Mouse (Mus musculus) hindbrain, embryonic 15.5 days (tissue): ENCODE measurements around the gene Cxcl3. TPM values are rescaled to one million over a fixed set of nuclear protein-coding genes. Genes with fewer than 3 reads are reported as not detected.
"Not testable (repeated sequence)": the region's sequence is repeated elsewhere in the genome, so short reads cannot be mapped to it uniquely, and the experiment has no call there.

Experiments used
- ATAC-seq: fragments of 200-750 bp; cut with Nextera tagmentation; 2 replicates; pipeline ENCODE4 v1.8.0; 2017; ENCODE audit warnings: low read depth, moderate number of reproducible peaks, moderate TSS enrichment; ENCODE audit not compliant: low FRiP score
- H3K27ac ChIP-seq: fragments of 300-500 bp; sonication (generic); replicated peaks from 2 replicates; pipeline ENCODE4 v1.5.1; 2015; ENCODE audit warnings: mild to moderate bottlenecking, inconsistent platforms
- H3K27me3 ChIP-seq: fragments of 300-500 bp; sonication (generic); 2 replicates; pipeline ENCODE4 v1.6.1; 2015; ENCODE audit warnings: control low read depth, inconsistent platforms
- H3K36me3 ChIP-seq: fragments of 300-500 bp; sonication (generic); 2 replicates; pipeline ENCODE4 v1.6.1; 2015; ENCODE audit warnings: control low read depth, inconsistent platforms
- H3K4me1 ChIP-seq: fragments of 300-500 bp; sonication (generic); replicated peaks from 2 replicates; pipeline ENCODE4 v1.6.1; 2015; ENCODE audit warnings: control low read depth, inconsistent platforms
- H3K4me2 ChIP-seq: fragments of 300-500 bp; sonication (generic); 2 replicates; pipeline ENCODE4 v1.6.1; 2015; ENCODE audit warnings: moderate library complexity, mild to moderate bottlenecking, inconsistent platforms
- H3K4me3 ChIP-seq: fragments of 300-500 bp; sonication (generic); 2 replicates; pipeline ENCODE4 v1.5.1; 2015; ENCODE audit warnings: mild to moderate bottlenecking, inconsistent platforms
- H3K9ac ChIP-seq: fragments of 300-500 bp; sonication (generic); 2 replicates; pipeline ENCODE4 v1.6.1; 2015; ENCODE audit warnings: inconsistent platforms
- H3K9me3 ChIP-seq: fragments of 300-500 bp; sonication (generic); 2 replicates; pipeline ENCODE4 v1.6.1; 2016; ENCODE audit warnings: control low read depth, inconsistent platforms
- WGBS: fragments of 180-500 bp; shearing (Covaris S2); methylation state at CpG from one replicate; pipeline ENCODE4 v1.1.7; 2015; 5-methylcytosine and 5-hydroxymethylcytosine counted together
- polyA plus RNA-seq: library from polyadenylated mRNA; unstranded; fragments of >200 nt; fragmentation: Nextera tagmentation; extraction: Ambion mirVana; gene quantifications from 2 replicates; pipeline ENCODE4 v1.2.1, GENCODE M21; 2015

The Cxcl3 gene
- polyA plus RNA-seq, 1 experiment from 2014 or later, result 0.19 TPM

DNA sequence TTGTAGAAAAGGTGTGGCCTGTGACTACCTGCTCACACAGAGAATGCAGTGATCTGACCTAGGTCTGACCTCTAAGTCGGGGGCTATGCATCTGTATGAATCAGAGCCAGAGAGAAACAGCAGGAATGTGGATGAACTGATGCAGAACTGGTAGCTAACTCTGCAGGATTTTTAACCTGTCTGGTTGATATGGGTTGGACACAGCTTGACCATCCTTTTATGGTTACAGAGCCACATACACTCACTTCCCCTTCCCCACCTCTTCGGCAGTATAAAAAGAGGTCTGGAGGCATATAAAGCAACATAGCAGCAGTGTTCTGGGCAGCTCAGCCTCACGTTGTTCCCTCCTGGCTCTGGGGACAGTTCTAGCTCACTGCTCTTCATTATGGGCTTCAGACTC is 17.7 kb upstream of the Cxcl3 start, which contains the start of gene Ppbp:
Gene Ppbp (plus strand): TSS at position 301 of the 400 bp plus-strand sequence.
- H3K4me2 ChIP-seq, result no peak within 1 kb of the TSS
- no peaks in the 10 kb centered on the region for H3K9me3 ChIP-seq
- no peak within 1 kb of the TSS for H3K4me3 ChIP-seq
- WGBS, result 68% methylated on average over 3 of the region's 3 CpGs
- no peaks in the 10 kb centered on the region for H3K4me1 ChIP-seq
- no peak within 1 kb of the TSS for H3K9ac ChIP-seq
- no peak for ATAC-seq
- no peaks in the 10 kb centered on the region for H3K36me3 ChIP-seq
- no peaks in the 10 kb centered on the region for H3K27me3 ChIP-seq
- H3K27ac ChIP-seq, result no peak within 1 kb of the TSS

DNA sequence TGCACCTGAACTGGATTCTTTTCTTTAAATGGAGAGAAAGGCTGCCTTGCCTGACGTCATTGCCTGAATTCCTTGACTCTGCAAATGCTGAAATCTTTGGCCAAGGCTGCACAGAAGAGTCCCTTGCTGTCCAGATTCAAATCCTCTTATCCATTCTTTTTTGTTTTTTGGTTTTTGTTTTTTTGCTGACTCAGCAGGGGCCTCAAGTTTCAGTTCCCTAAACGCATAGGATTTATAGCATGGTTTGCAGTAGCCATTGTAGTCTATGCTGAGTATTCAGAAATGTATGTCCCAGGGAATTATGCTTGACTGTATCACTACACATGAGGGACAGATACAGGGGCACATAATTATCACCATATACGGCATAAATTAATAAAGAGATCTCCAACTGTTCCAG is 14.5 kb upstream of the Cxcl3 start:
- 79% methylated on average over 3 of the region's 3 CpGs for WGBS
- no peak overlapping the region for H3K4me2 ChIP-seq
- H3K36me3 ChIP-seq, result no peaks in the 10 kb centered on the region
- no peak for ATAC-seq
- no peaks in the 10 kb centered on the region for H3K27me3 ChIP-seq
- H3K4me1 ChIP-seq, result no peaks in the 10 kb centered on the region
- no peak overlapping the region for H3K27ac ChIP-seq
- H3K4me3 ChIP-seq, result no peak overlapping the region
- H3K9me3 ChIP-seq, result no peaks in the 10 kb centered on the region
- H3K9ac ChIP-seq, result no peak overlapping the region

- Histone ChIP-seq H3K36me3 (no peaks in the 10 kb centered on the region), H3K9me3 (no peaks in the 10 kb centered on the region), H3K9ac (no peak within 1 kb of the TSS), H3K4me1 (no peaks in the 10 kb centered on the region), H3K4me3 (no peak within 1 kb of the TSS), H3K27me3 (no peaks in the 10 kb centered on the region), H3K4me2 (no peak within 1 kb of the TSS), H3K27ac (no peak within 1 kb of the TSS)
- ATAC-seq, result no peak
- 91% methylated on average over 16 of the region's 16 CpGs for WGBS
Measured at GRCm38 (mm10) chr5:90771880-90772653, 13.8 kb upstream of the Cxcl3 start, which contains the start of gene Pf4. Gene Pf4, plus strand, starts transcription at chr5:90772435.

DNA sequence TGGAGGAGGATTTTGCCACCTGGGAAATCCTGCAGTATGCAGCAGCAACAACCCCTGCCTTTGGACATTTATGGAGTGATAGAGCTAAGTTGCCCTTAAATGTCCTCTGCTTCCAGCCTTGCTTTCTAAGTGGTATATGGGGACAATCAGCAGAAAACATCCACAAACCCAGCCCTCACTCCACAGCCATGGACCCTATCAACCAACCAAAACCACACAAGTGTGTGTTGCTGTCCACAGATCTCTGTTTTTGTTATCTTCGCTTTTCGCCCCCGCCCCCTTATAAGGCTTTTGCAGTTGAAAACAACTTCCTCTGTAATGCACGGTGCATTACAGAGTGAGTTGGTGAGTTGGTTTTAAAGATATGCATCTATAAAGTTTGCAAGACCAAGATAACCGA is 10.3 kb upstream of the Cxcl3 start:
- Histone ChIP-seq H3K9me3 (no peaks in the 10 kb centered on the region), H3K4me1 (no peaks in the 10 kb centered on the region), H3K27me3 (no peaks in the 10 kb centered on the region), H3K4me3 (no peak overlapping the region), H3K9ac (no peak overlapping the region), H3K4me2 (no peak overlapping the region), H3K27ac (no peak overlapping the region), H3K36me3 (no peaks in the 10 kb centered on the region)
- ATAC-seq, result no peak
- whole genome bisulfite sequencing, result 98% methylated on average over 5 of the region's 5 CpGs

DNA sequence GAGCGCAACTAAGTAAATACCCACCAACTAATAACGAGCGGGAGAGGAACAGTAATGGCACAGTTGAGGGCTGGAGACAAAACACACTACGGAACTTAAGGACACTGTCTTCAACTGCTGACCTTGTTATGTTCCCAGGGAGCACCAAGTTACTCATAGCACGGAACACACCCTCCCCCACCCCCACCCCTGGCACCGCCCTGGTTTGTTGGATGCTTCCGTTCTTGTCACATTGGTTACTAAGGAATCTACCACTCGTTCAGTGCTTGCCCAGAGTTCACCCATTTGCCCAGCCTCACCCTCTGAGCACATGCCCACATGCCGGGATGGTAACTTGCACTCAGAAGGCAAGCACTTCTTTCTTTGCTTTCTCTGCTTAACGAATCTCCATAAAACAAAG is 8.3 kb upstream of the Cxcl3 start:
- 83% methylated on average over 10 of the region's 10 CpGs for WGBS
- H3K36me3 ChIP-seq, result no peaks in the 10 kb centered on the region
- H3K4me1 ChIP-seq, result no peaks in the 10 kb centered on the region
- H3K9ac ChIP-seq, result no peak overlapping the region
- H3K27me3 ChIP-seq, result no peaks in the 10 kb centered on the region
- no peak overlapping the region for H3K27ac ChIP-seq
- ATAC-seq, result no peak
- no peak overlapping the region for H3K4me3 ChIP-seq
- H3K4me2 ChIP-seq, result no peak overlapping the region
- no peaks in the 10 kb centered on the region for H3K9me3 ChIP-seq

- Histone ChIP-seq H3K36me3 (no peaks in the 10 kb centered on the region), H3K9me3 (no peaks in the 10 kb centered on the region), H3K27me3 (no peaks in the 10 kb centered on the region), H3K9ac (no peak overlapping the region), H3K4me3 (no peak overlapping the region), H3K4me1 (no peaks in the 10 kb centered on the region), H3K27ac (no peak overlapping the region), H3K4me2 (no peak overlapping the region)
- no peak for ATAC-seq
- WGBS, result 85% methylated on average over 6 of the region's 6 CpGs
Measured at GRCm38 (mm10) chr5:90778856-90779255, 7.0 kb upstream of the Cxcl3 start.

DNA sequence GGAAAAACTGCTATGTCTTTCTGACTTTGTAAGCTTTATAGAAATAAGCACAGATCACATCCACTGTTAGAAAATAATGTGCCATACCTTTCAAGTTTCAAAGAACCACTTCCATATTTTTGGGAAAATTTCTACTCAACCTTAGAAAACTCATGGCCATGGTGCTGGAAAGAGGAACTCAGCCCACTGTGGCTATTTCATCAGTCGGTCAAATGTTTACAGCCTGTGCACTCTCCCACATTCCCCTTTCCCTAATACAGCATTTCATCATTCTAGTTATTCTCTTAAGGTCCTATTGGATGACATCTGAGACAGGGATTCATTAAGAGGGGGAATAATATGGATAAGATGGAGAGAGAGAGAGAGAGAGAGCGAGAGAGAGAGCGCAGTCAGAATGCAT is 2.2 kb upstream of the Cxcl3 start:
- 90% methylated on average over 3 of the region's 3 CpGs for WGBS
- H3K9ac ChIP-seq, result no peak overlapping the region
- H3K27ac ChIP-seq, result no peak overlapping the region
- H3K4me1 ChIP-seq, result peaks cover 7% of the 10 kb centered on the region; the same call in 1 of the 2 replicates
- no peak overlapping the region for H3K4me3 ChIP-seq
- no peak overlapping the region for H3K4me2 ChIP-seq
- H3K36me3 ChIP-seq, result no peaks in the 10 kb centered on the region
- no peaks in the 10 kb centered on the region for H3K27me3 ChIP-seq
- H3K9me3 ChIP-seq, result no peaks in the 10 kb centered on the region
- no peak for ATAC-seq

DNA sequence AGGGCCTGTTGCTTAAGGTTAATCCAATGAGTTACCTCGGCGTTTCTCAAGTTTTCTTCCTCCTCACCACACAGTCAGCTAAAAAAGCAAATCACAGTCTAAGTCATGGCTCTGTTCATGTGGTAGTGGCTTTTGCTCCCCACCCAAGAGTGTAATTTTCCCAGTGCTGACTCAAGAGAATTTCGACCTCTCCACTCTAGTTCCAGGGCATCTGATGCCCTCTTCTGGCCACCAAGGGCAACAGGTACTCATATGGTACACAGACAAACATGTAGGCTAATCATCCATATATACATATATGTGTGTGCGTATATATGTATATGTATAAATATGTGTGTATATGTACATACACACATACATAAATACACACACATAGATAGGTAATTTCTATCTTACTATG is 2.2 kb downstream of the Cxcl3 start:
- peaks cover 7% of the 10 kb centered on the region; the same call in 1 of the 2 replicates for H3K4me1 ChIP-seq
- no peak for ATAC-seq
- no peak overlapping the region for H3K4me3 ChIP-seq
- H3K9me3 ChIP-seq, result no peaks in the 10 kb centered on the region
- no peak overlapping the region for H3K27ac ChIP-seq
- WGBS, result 71% methylated on average over 4 of the region's 4 CpGs
- no peaks in the 10 kb centered on the region for H3K27me3 ChIP-seq
- H3K36me3 ChIP-seq, result no peaks in the 10 kb centered on the region
- no peak overlapping the region for H3K4me2 ChIP-seq
- H3K9ac ChIP-seq, result no peak overlapping the region

- 92% methylated on average over 11 of the region's 11 CpGs for WGBS
Measured at GRCm38 (mm10) chr5:90789306-90790073, 3.6 kb downstream of the Cxcl3 start.

DNA sequence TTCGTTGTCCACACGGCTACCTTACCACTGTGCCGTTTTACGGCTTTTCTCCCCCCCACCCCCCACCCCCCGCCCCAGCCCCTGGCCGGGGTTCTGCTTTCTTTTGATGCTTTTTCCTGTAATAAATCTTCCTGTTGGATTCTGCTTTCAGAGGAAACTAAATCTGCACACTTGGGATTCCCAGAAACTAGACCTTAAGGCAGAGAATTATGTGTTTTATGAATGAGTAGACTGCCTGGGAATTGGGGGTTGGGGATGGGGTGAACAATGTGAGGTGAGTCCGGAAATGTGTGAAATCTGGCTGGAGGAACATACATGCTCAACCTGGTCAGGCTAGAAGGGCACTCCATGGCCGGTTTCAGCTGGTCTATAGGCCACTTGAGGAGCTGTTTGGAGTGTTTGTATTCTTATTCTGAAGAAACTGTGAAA is 4.2 kb downstream of the Cxcl3 start:
- no peaks in the 10 kb centered on the region for H3K9me3 ChIP-seq
- no peak overlapping the region for H3K27ac ChIP-seq
- no peak overlapping the region for H3K4me3 ChIP-seq
- H3K4me1 ChIP-seq, result peaks cover 7% of the 10 kb centered on the region; the same call in 1 of the 2 replicates
- H3K36me3 ChIP-seq, result no peaks in the 10 kb centered on the region
- H3K9ac ChIP-seq, result no peak overlapping the region
- H3K4me2 ChIP-seq, result no peak overlapping the region
- no peaks in the 10 kb centered on the region for H3K27me3 ChIP-seq
- no peak for ATAC-seq
- 76% methylated on average over 8 of the region's 8 CpGs for WGBS

More at GRCm38 (mm10) chr5:90789306-90790073, 3.6 kb downstream of the Cxcl3 start:
- Histone ChIP-seq H3K9me3 (no peaks in the 10 kb centered on the region), H3K36me3 (no peaks in the 10 kb centered on the region), H3K4me1 (peaks cover 7% of the 10 kb centered on the region; the same call in 1 of the 2 replicates), H3K27ac (no peak overlapping the region), H3K9ac (no peak overlapping the region), H3K4me2 (no peak overlapping the region), H3K27me3 (no peaks in the 10 kb centered on the region), H3K4me3 (no peak overlapping the region)
- ATAC-seq, result no peak

DNA sequence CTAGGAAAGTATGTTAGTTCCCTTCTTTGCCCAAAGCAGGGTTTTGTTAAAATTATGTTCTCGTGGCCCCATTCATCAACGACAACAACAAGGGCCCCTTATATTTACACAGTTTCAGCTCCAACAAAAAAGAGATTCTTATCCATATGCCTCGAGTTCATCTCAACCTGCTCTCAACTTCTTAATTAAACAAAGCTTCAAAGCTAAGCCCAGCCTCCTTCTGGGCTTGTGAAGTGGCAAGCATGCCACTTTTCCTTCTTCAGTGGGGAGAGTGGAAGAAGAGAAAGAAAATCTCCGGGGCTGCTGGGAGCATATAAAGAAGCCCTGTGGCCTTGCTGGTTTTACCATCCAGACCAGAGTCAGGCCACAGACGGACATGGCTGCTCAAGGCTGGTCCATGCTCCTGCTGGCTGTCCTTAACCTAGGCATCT is 8.3 kb downstream of the Cxcl3 start, which contains the start of gene Cxcl15:
Gene Cxcl15 (plus strand): TSS at position 340 of the 431 bp plus-strand sequence.
- H3K27me3 ChIP-seq, result no peaks in the 10 kb centered on the region
- H3K36me3 ChIP-seq, result no peaks in the 10 kb centered on the region
- ATAC-seq, result no peak
- no peak within 1 kb of the TSS for H3K4me3 ChIP-seq
- no peak within 1 kb of the TSS for H3K4me2 ChIP-seq
- no peak within 1 kb of the TSS for H3K27ac ChIP-seq
- H3K9ac ChIP-seq, result no peak within 1 kb of the TSS
- no peaks in the 10 kb centered on the region for H3K9me3 ChIP-seq
- H3K4me1 ChIP-seq, result no peaks in the 10 kb centered on the region
- WGBS, result 72% methylated on average over 5 of the region's 5 CpGs

DNA sequence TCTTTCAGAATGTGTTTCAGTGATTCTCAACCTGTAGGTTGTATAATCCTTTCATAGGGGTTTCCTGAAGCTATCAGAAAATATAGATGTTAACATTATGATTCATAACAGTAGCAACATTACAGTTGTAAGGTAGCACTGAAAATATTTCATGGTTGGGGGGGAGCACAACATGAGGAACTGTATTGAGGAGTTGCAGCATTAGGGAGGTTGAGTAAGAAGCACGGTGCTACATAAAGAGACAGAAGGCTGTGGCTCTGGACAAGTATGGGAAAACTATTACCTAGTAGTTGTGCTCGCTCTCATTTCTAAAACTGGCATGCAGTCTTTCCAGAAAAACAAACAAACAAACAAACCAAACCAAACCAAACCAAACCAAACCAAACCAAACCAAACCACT is 9.5 kb downstream of the Cxcl3 start:
- H3K4me3 ChIP-seq, H3K4me2 ChIP-seq, H3K9ac ChIP-seq, H3K27me3 ChIP-seq, H3K4me1 ChIP-seq, ATAC-seq, H3K36me3 ChIP-seq, H3K9me3 ChIP-seq, H3K27ac ChIP-seq: not testable (repeated sequence)
- WGBS, result 95% methylated on average over 2 of the region's 2 CpGs
